8 mouse cellular contexts compared by ENCODE assay signal in the genomic region with DNA sequence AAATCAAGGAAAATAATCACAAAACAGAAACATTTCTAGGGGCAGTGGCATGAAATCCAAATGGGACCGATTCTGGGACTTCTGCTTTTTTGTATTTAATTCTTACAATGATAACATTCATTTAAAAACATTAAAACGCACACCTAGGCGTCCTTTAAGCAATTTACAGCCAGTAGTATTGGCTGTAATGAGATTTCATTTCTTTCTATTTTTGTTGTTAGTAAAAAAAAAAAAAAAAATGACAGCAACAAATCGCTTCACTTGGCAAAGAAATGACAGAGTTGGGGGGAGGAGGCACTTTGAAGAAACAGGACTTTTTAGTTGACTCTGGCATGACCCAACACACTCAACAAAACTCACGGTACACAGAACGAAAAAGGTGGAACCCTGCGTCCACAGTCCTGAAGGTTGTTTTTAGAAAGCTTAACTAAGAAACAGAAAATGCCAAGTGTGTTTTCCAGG. TPM values are rescaled to one million over a fixed set of nuclear protein-coding genes. Genes with fewer than 3 reads are reported as not detected.
DNase-seq lines count a peak whose midpoint lies in the region; ATAC-seq and TF ChIP-seq lines count a peak whose summit lies in the region.

No protein-coding gene starts in this region.

- H3K4me1 ChIP-seq in heart, embryonic 11.5 days (ENCODE audit: control insufficient read depth, insufficient read depth, low read length), result peaks cover 3% of the 10 kb centered on the region; the same call in 1 of the 2 replicates
- H3K4me1 ChIP-seq in E14TG2a.4 (replicated peaks; ENCODE audit: low read depth, low read length), result peaks cover 13% of the 10 kb centered on the region
- H3K4me1 ChIP-seq in hindbrain, embryonic 11.5 days (replicated peaks; ENCODE audit: control insufficient read depth, insufficient read depth, low read length), result 0 out of 2 replicates have a peak, but pooled peaks cover 2% of the 10 kb centered on the region

- no peak overlapping the region for H3K27ac ChIP-seq in heart, embryonic 11.5 days (ENCODE audit: low read depth, low read length)
- no peak overlapping the region for H3K27ac ChIP-seq in hindbrain, embryonic 11.5 days (ENCODE audit: low read depth, low read length)
- no peak overlapping the region for H3K27ac ChIP-seq in macrophage

- ATAC-seq in heart, embryonic 11.5 days (replicated peaks; ENCODE audit: insufficient number of reproducible peaks, low FRiP score, low TSS enrichment), result no peak
- no peak for ATAC-seq in hindbrain, embryonic 11.5 days (ENCODE audit: low FRiP score)
- no peak for ATAC-seq in frontal cortex, adult (ENCODE audit: low TSS enrichment)

- no peak for TF ChIP-seq CTCF in E14TG2a.4 (conservative IDR thresholded peaks at IDR 0.05; ENCODE audit: low read length)

- peak overlapping the region; percentile 82 for H3K4me2 ChIP-seq in heart, embryonic 11.5 days
- H3K4me2 ChIP-seq in hindbrain, embryonic 11.5 days (replicated peaks; ENCODE audit: low read depth, low read length), result peak overlapping the region; percentile 87

- no peak for DNase-seq in heart, postnatal 10 days
- no peak for DNase-seq in hindbrain, embryonic 11.5 days (ENCODE audit: low spot score)
- DNase-seq in thymus, postnatal 10 days (ENCODE audit: low spot score in 2 of 2), result no peak
- DNase-seq in kidney, adult 18-20 months, result no peak

- H3K27me3 ChIP-seq in heart, embryonic 11.5 days (ENCODE audit: control insufficient read depth, insufficient read depth, low read length), result no peaks in the 10 kb centered on the region
- no peaks in the 10 kb centered on the region for H3K27me3 ChIP-seq in E14TG2a.4 (ENCODE audit: insufficient read depth, low read length)
- no peaks in the 10 kb centered on the region for H3K27me3 ChIP-seq in hindbrain, embryonic 11.5 days (ENCODE audit: control insufficient read depth, insufficient read depth, low read length)

- intact Hi-C loops in heart, postnatal 10 days (cut with DNase I), result no loop called here

- H3K79me2 ChIP-seq in macrophage (ENCODE audit: inconsistent target), result peaks cover 81% of the 10 kb centered on the region

- H3K9ac ChIP-seq in heart, embryonic 11.5 days (ENCODE audit: low read depth, low read length), result peak overlapping the region; percentile 87
- peak overlapping the region; percentile 80; the same call in 1 of the 2 replicates for H3K9ac ChIP-seq in hindbrain, embryonic 11.5 days (ENCODE audit: low read depth, low read length)

- no peaks in the 10 kb centered on the region for H3K36me3 ChIP-seq in heart, embryonic 11.5 days (ENCODE audit: control insufficient read depth, insufficient read depth, low read length)
- H3K36me3 ChIP-seq in E14TG2a.4 (ENCODE audit: insufficient read depth, low read length) (no peaks in the 10 kb centered on the region), macrophage (ENCODE audit: inconsistent target) (no peaks in the 10 kb centered on the region)
- no peaks in the 10 kb centered on the region for H3K36me3 ChIP-seq in hindbrain, embryonic 11.5 days (ENCODE audit: control insufficient read depth, insufficient read depth, low read length)

- peak overlapping the region; percentile 97 for H3K4me3 ChIP-seq in heart, embryonic 11.5 days (ENCODE audit: low read depth, low read length)
- peak overlapping the region; percentile 99 for H3K4me3 ChIP-seq in E14TG2a.4 (replicated peaks; ENCODE audit: low read length)
- H3K4me3 ChIP-seq in hindbrain, embryonic 11.5 days (ENCODE audit: low read depth, low read length), result peak overlapping the region; percentile 93
- H3K4me3 ChIP-seq in macrophage (ENCODE audit: inconsistent target), result peak overlapping the region; percentile 89

- no peaks in the 10 kb centered on the region for H3K9me3 ChIP-seq in heart, embryonic 11.5 days (replicated peaks; ENCODE audit: control insufficient read depth, low read length)
- H3K9me3 ChIP-seq in E14TG2a.4 (ENCODE audit: low read length), result peaks cover 6% of the 10 kb centered on the region
- no peaks in the 10 kb centered on the region for H3K9me3 ChIP-seq in hindbrain, embryonic 11.5 days (ENCODE audit: control insufficient read depth, low read length)

- 20% methylated on average over 7 of the region's 7 CpGs for WGBS in heart, embryonic 11.5 days (ENCODE audit: insufficient replicate concordance)
- 22% methylated on average over 7 of the region's 7 CpGs for WGBS in hindbrain, embryonic 11.5 days
- WGBS in macrophage (ENCODE audit: missing documents), result 1% methylated on average over 7 of the region's 7 CpGs

RNA-seq across cellular contexts. Expression of gene Dcaf6, which starts 1.2 kb away (rescaled TPM):
- polyA plus RNA-seq in heart, embryonic 11.5 days (2014; fragmentation: Nextera tagmentation; extraction: Ambion mirVana), result 18.9 and 19.6 TPM in 2 replicates
- total RNA-seq in heart, postnatal 10 days (2021), result 10 to 100 TPM; 76.3 to 77.7 TPM
- polyA plus RNA-seq in hindbrain, embryonic 11.5 days (2014; fragmentation: Nextera tagmentation; extraction: Ambion mirVana), result 11.8 and 11.9 TPM in 2 replicates
- 100 to 1,000 TPM in 16 of 26 experiments, 10 to 100 TPM in 10; 41.0 to 147 (median 106) TPM for total RNA-seq in macrophage (2018; cell fraction: chromatin; rRNA removed)
- 10 to 100 TPM; 13.9 to 24.9 (median 20.3) TPM for total RNA-seq in macrophage (2018; cell fraction: cytosol; rRNA removed)
- 100 to 1,000 TPM in 4 of 26 experiments, 10 to 100 TPM in 22; 39.4 to 126 (median 74.4) TPM for total RNA-seq in macrophage (2018; cell fraction: nucleus; rRNA removed)
- 16.1 to 28.0 TPM (median 24.8 TPM) in 3 replicates for polyA plus RNA-seq in macrophage (2018)

RNA-seq across cellular contexts. Expression of gene Mpc2, which starts 1.4 kb away (rescaled TPM):
- polyA plus RNA-seq in heart, embryonic 11.5 days (2014; fragmentation: Nextera tagmentation; extraction: Ambion mirVana), result 212 and 216 TPM in 2 replicates
- total RNA-seq in heart, postnatal 10 days (2021), result 100 to 1,000 TPM; 403 to 412 TPM
- 127 and 129 TPM in 2 replicates for polyA plus RNA-seq in hindbrain, embryonic 11.5 days (2014; fragmentation: Nextera tagmentation; extraction: Ambion mirVana)
- 10 to 100 TPM in 18 of 26 experiments, 1 to 10 TPM in 8; 5.5 to 41.3 (median 17.2) TPM for total RNA-seq in macrophage (2018; cell fraction: chromatin; rRNA removed)
- 10 to 100 TPM; 38.9 to 75.9 (median 62.9) TPM for total RNA-seq in macrophage (2018; cell fraction: cytosol; rRNA removed)
- 10 to 100 TPM in 23 of 26 experiments, 1 to 10 TPM in 3; 7.3 to 41.2 (median 17.6) TPM for total RNA-seq in macrophage (2018; cell fraction: nucleus; rRNA removed)
- 25.8 to 66.2 TPM (median 51.3 TPM) in 3 replicates for polyA plus RNA-seq in macrophage (2018)

RNA-seq across cellular contexts. Expression of gene Adcy10, which starts 25.9 kb away (rescaled TPM):
- polyA plus RNA-seq in heart, embryonic 11.5 days (2014; fragmentation: Nextera tagmentation; extraction: Ambion mirVana), result not detected in 2 replicates
- total RNA-seq in heart, postnatal 10 days (2021), result under 1 TPM in 1 of 2 experiments, not detected in 1; 0.20 TPM
- 0.04 and 0.15 TPM in 2 replicates for polyA plus RNA-seq in hindbrain, embryonic 11.5 days (2014; fragmentation: Nextera tagmentation; extraction: Ambion mirVana)
- 1 to 10 TPM in 4 of 26 experiments, under 1 TPM in 1, not detected in 21; 0.63 to 1.3 (median 1.1) TPM for total RNA-seq in macrophage (2018; cell fraction: chromatin; rRNA removed)
- not detected for total RNA-seq in macrophage (2018; cell fraction: cytosol; rRNA removed)
- total RNA-seq in macrophage (2018; cell fraction: nucleus; rRNA removed), result under 1 TPM in 1 of 26 experiments, not detected in 25; 0.92 TPM
- not detected in 3 replicates for polyA plus RNA-seq in macrophage (2018)
